Mouse (Mus musculus) spleen, postnatal 36 days (tissue): ENCODE results near the gene Arhgef40.

Experiments used
- DNase-seq, 2 experiments: peaks; one replicate each; pipeline ENCODE4 v3.0.0; 2022; ENCODE audit warnings: low spot score in 2 of 2, mixed read lengths in 1 of 2

Arhgef40 gene

GRCm38 (mm10) chr14:51984247-51985231 is at the start of gene Arhgef40:
Gene Arhgef40, plus strand, starts transcription at chr14:51984719.
- DNase-seq, result peak; percentile 32 to 38

GRCm38 (mm10) chr14:51939005-51939404 is 45.5 kb upstream of the Arhgef40 start:
- no peak for DNase-seq

- no peak for DNase-seq
Observed at GRCm38 (mm10) chr14:51940944-51941560, 43.5 kb upstream of the Arhgef40 start.

GRCm38 (mm10) chr14:51941577-51941976 is 42.9 kb upstream of the Arhgef40 start:
- no peak for DNase-seq

GRCm38 (mm10) chr14:51942236-51942635 is 42.3 kb upstream of the Arhgef40 start:
- no peak for DNase-seq

- DNase-seq, result no peak
Observed at GRCm38 (mm10) chr14:51943336-51943735, 41.2 kb upstream of the Arhgef40 start.

- no peak for DNase-seq
Observed at GRCm38 (mm10) chr14:51960316-51960715, 24.2 kb upstream of the Arhgef40 start.

GRCm38 (mm10) chr14:51967400-51967799 is 17.1 kb upstream of the Arhgef40 start:
- DNase-seq, result no peak

- DNase-seq, result no peak
Observed at GRCm38 (mm10) chr14:51979252-51979651, 5.3 kb upstream of the Arhgef40 start.

GRCm38 (mm10) chr14:51983251-51983650 is 1.3 kb upstream of the Arhgef40 start:
- no peak for DNase-seq

GRCm38 (mm10) chr14:51983855-51984246 is 668 bp upstream of the Arhgef40 start:
- DNase-seq, result no peak

- DNase-seq, result no peak
Observed at GRCm38 (mm10) chr14:51985301-51986152, 1.0 kb downstream of the Arhgef40 start.

- DNase-seq, result no peak
Observed at GRCm38 (mm10) chr14:51986153-51986505, 1.6 kb downstream of the Arhgef40 start.

- DNase-seq, result peak in 1 of 2 experiments; percentile 31
Observed at GRCm38 (mm10) chr14:51987177-51987576, 2.7 kb downstream of the Arhgef40 start.

GRCm38 (mm10) chr14:51988731-51989130 is 4.2 kb downstream of the Arhgef40 start:
- DNase-seq, result no peak

GRCm38 (mm10) chr14:51989461-51989970 is 5.0 kb downstream of the Arhgef40 start:
- DNase-seq, result no peak

GRCm38 (mm10) chr14:51994453-51994852 is 9.9 kb downstream of the Arhgef40 start:
- no peak for DNase-seq

GRCm38 (mm10) chr14:51995219-51995871 is 10.8 kb downstream of the Arhgef40 start:
- DNase-seq, result no peak

- no peak for DNase-seq
Observed at GRCm38 (mm10) chr14:51996231-51996841, 11.8 kb downstream of the Arhgef40 start.

GRCm38 (mm10) chr14:51996866-51997265 is 12.3 kb downstream of the Arhgef40 start:
- no peak for DNase-seq

GRCm38 (mm10) chr14:51997483-51997882 is 13.0 kb downstream of the Arhgef40 start:
- no peak for DNase-seq
